Mouse (Mus musculus) kidney, postnatal 25 days (tissue): ENCODE data around the gene Gas2l2.

Source experiments
- DNase-seq, 2 experiments: peaks; one replicate each; pipeline ENCODE4 v3.0.0; 2021; ENCODE audit warnings: mixed read lengths in 2 of 2

Gas2l2 gene

GRCm38 (mm10) chr11:83429355-83429754 is at the start of gene Gas2l2:
Gas2l2 (minus strand) TSS chr11:83429455.
- DNase-seq: no peak

- peak; percentile 65 to 79 for DNase-seq
These were observed 44.2 kb upstream of the Gas2l2 start for GRCm38 (mm10) chr11:83473235-83474016.

GRCm38 (mm10) chr11:83472324-83473234 is 43.3 kb upstream of the Gas2l2 start, which contains the start of gene Taf15:
Taf15 (plus strand) TSS chr11:83473086.
- DNase-seq: peak; percentile 97 to 99

- DNase-seq: no peak
These were observed 42.5 kb upstream of the Gas2l2 start for GRCm38 (mm10) chr11:83471766-83472165.

GRCm38 (mm10) chr11:83468765-83469164 is 39.5 kb upstream of the Gas2l2 start:
- DNase-seq: no peak

- peak; percentile 91 to 93 for DNase-seq
These were observed 37.9 kb upstream of the Gas2l2 start for GRCm38 (mm10) chr11:83467120-83467652.

- peak; percentile 56 to 79 for DNase-seq
These were observed 36.7 kb upstream of the Gas2l2 start for GRCm38 (mm10) chr11:83465976-83466375.

- peak; percentile 77 to 85 for DNase-seq
These were observed 33.5 kb upstream of the Gas2l2 start, which contains the start of gene Mmp28 for GRCm38 (mm10) chr11:83462711-83463244. Mmp28 (minus strand) TSS chr11:83463071.

GRCm38 (mm10) chr11:83461462-83462027 is 32.3 kb upstream of the Gas2l2 start:
- no peak for DNase-seq

- DNase-seq: no peak
These were observed 28.8 kb upstream of the Gas2l2 start for GRCm38 (mm10) chr11:83457912-83458601.

GRCm38 (mm10) chr11:83457257-83457656 is 28.0 kb upstream of the Gas2l2 start:
- no peak for DNase-seq

GRCm38 (mm10) chr11:83455608-83456007 is 26.4 kb upstream of the Gas2l2 start:
- no peak for DNase-seq

GRCm38 (mm10) chr11:83454548-83454947 is 25.3 kb upstream of the Gas2l2 start:
- DNase-seq: peak; percentile 51 to 75

GRCm38 (mm10) chr11:83451281-83451680 is 22.0 kb upstream of the Gas2l2 start:
- peak in 1 of 2 experiments; percentile 24 for DNase-seq

GRCm38 (mm10) chr11:83450550-83450949 is 21.3 kb upstream of the Gas2l2 start:
- DNase-seq: no peak

GRCm38 (mm10) chr11:83449298-83449697 is 20.0 kb upstream of the Gas2l2 start:
- peak in 1 of 2 experiments; percentile 32 for DNase-seq

GRCm38 (mm10) chr11:83448927-83449236 is 19.6 kb upstream of the Gas2l2 start:
- DNase-seq: peak; percentile 68 to 71

GRCm38 (mm10) chr11:83448021-83448926 is 19.0 kb upstream of the Gas2l2 start:
- DNase-seq: peak; percentile 61 to 75

- DNase-seq: no peak
These were observed 18.4 kb upstream of the Gas2l2 start for GRCm38 (mm10) chr11:83447612-83448011.

- no peak for DNase-seq
These were observed 15.7 kb upstream of the Gas2l2 start for GRCm38 (mm10) chr11:83445001-83445400.

GRCm38 (mm10) chr11:83443824-83444223 is 14.6 kb upstream of the Gas2l2 start:
- DNase-seq: no peak
